ENCODE assay signal across 18 mouse cellular contexts in genomic region chr13:38574668-38575067, GRCm38 (mm10). TPM values are rescaled to one million over a fixed set of nuclear protein-coding genes. Genes with fewer than 3 reads are reported as not detected.
DNase-seq lines count a peak whose midpoint lies in the region; ATAC-seq and TF ChIP-seq lines count a peak whose summit lies in the region.
"Had no signal": no experiment of that assay in that cellular context is flagged by ENCODE, and none has a peak within 500 bp of the region (broad histone marks: within the 10 kb centered on the region; RNA-seq: fewer than 3 reads in every experiment).

No protein-coding gene starts in this region.

- no peaks in the 10 kb centered on the region for H3K9me3 ChIP-seq in MEL (replicated peaks; ENCODE audit: insufficient read depth, low read length)
- H3K9me3 ChIP-seq in hindbrain, embryonic 13.5 days: no peaks in the 10 kb centered on the region
- H3K9me3 ChIP-seq: embryonic facial prominence, embryonic 12.5 days had no signal

- H3K4me3 ChIP-seq in MEL (ENCODE audit: control insufficient read depth in 1 of 2, insufficient read depth in 1 of 2, low read depth in 2 of 2, low read length in 2 of 2): no peak overlapping the region
- H3K4me3 ChIP-seq in hindbrain, embryonic 13.5 days: no peak overlapping the region
- H3K4me3 ChIP-seq: embryonic facial prominence, embryonic 12.5 days; heart, adult 2 months; heart, embryonic 13.5 days had no signal

- peak in 1 of 2 experiments; percentile 63; a peak in 2 of 4 replicates for TF ChIP-seq EP300 in MEL (IDR thresholded peaks at IDR 0.05; ENCODE audit: low read depth in 1 of 2, low read length in 2 of 2)

- no peaks in the 10 kb centered on the region for H3K79me2 ChIP-seq in MEL (ENCODE audit: control insufficient read depth, insufficient read depth, low read length, poor library complexity)

- H3K27me3 ChIP-seq in MEL (ENCODE audit: control insufficient read depth in 1 of 2, insufficient read depth in 2 of 2, low read length in 2 of 2): no peaks in the 10 kb centered on the region; a peak in 1 of 4 replicates
- no peaks in the 10 kb centered on the region for H3K27me3 ChIP-seq in hindbrain, embryonic 13.5 days
- H3K27me3 ChIP-seq: CH12.LX; embryonic facial prominence, embryonic 12.5 days; heart, embryonic 13.5 days had no signal

- TF ChIP-seq CTCF in MEL (IDR thresholded peaks at IDR 0.05 in 2 of 3, conservative IDR thresholded peaks at IDR 0.05 in 1 of 3; ENCODE audit: control insufficient read depth in 1 of 3, insufficient read depth in 1 of 3, low read depth in 2 of 3, low read length in 3 of 3, poor library complexity in 1 of 3, severe bottlenecking in 1 of 3): no peak

- no peak overlapping the region for H3K9ac ChIP-seq in MEL (ENCODE audit: control insufficient read depth, low read depth, low read length, poor library complexity, severe bottlenecking)
- no peak overlapping the region for H3K9ac ChIP-seq in hindbrain, embryonic 13.5 days
- H3K9ac ChIP-seq: embryonic facial prominence, embryonic 12.5 days; heart, embryonic 13.5 days had no signal

- DNase-seq in MEL (ENCODE audit: low read depth, low spot score): peak; percentile 29
- peak; percentile 37 for DNase-seq in layer of hippocampus, adult 11-12 months (ENCODE audit: low spot score)
- peak; percentile 60 for DNase-seq in layer of hippocampus, adult 9-10 months (ENCODE audit: low spot score)
- peak; percentile 11 to 29 for DNase-seq in layer of hippocampus, postnatal 25 days (ENCODE audit: extremely low spot score in 1 of 2, low spot score in 1 of 2)
- DNase-seq in right cerebral cortex, adult 18-20 months: no peak
- no peak for DNase-seq in heart, adult 8-10 months (ENCODE audit: low spot score)
- DNase-seq: adrenal gland, postnatal 10 days; cerebellum, adult 11-12 months; cerebellum, adult 9-10 months; cerebellum, postnatal 25 days; gastrocnemius, postnatal 14 days; heart, adult 2 months; heart, postnatal 36 days had no signal

- peaks cover 0 to 4% of the 10 kb centered on the region in 2 experiments; a peak in 2 of 4 replicates for H3K4me1 ChIP-seq in MEL (ENCODE audit: control insufficient read depth in 1 of 2, insufficient read depth in 2 of 2, low read length in 2 of 2)
- H3K4me1 ChIP-seq in hindbrain, embryonic 13.5 days (replicated peaks): no peaks in the 10 kb centered on the region
- H3K4me1 ChIP-seq: embryonic facial prominence, embryonic 12.5 days had no signal

- no peak overlapping the region for H3K27ac ChIP-seq in MEL (ENCODE audit: control insufficient read depth, low read depth, low read length)
- H3K27ac ChIP-seq in hindbrain, embryonic 13.5 days: no peak overlapping the region
- H3K27ac ChIP-seq: embryonic facial prominence, embryonic 12.5 days; heart, adult 2 months; heart, embryonic 13.5 days had no signal

- 80% methylated on average over 3 of the region's 3 CpGs for WGBS in hindbrain, embryonic 13.5 days

- no peak for ATAC-seq in hindbrain, embryonic 13.5 days (ENCODE audit: low FRiP score)
- ATAC-seq: forebrain, embryonic 16.5 days had no signal

- TF ChIP-seq POLR2A in MEL (IDR thresholded peaks at IDR 0.05; ENCODE audit: control insufficient read depth in 1 of 2, insufficient read depth in 1 of 2, low read depth in 1 of 2, low read length in 2 of 2, poor library complexity in 1 of 2): no peak

- H3K4me2 ChIP-seq in hindbrain, embryonic 13.5 days: no peak overlapping the region
- H3K4me2 ChIP-seq: embryonic facial prominence, embryonic 12.5 days; heart, embryonic 13.5 days had no signal

- no peak for TF ChIP-seq RAD21 in MEL (IDR thresholded peaks at IDR 0.05; ENCODE audit: low read depth, low read length)

- H3K36me3 ChIP-seq in MEL (ENCODE audit: control insufficient read depth in 1 of 2, insufficient read depth in 2 of 2, low read length in 2 of 2): peaks cover 0 to 4% of the 10 kb centered on the region in 2 experiments; a peak in 1 of 4 replicates
- no peaks in the 10 kb centered on the region for H3K36me3 ChIP-seq in hindbrain, embryonic 13.5 days
- H3K36me3 ChIP-seq: embryonic facial prominence, embryonic 12.5 days; heart, embryonic 13.5 days had no signal

TF ChIP-seq in MEL, 35 proteins besides CTCF, POLR2A, EP300 and RAD21:
- no peak; the same call in 1 of the 2 replicates for TF ChIP-seq TCF12 (IDR thresholded peaks at IDR 0.05; ENCODE audit: low read depth, low read length)
- TF ChIP-seq UBTF (IDR thresholded peaks at IDR 0.05; ENCODE audit: borderline replicate concordance, insufficient read depth, low read depth, low read length): no peak
- no peak for TF ChIP-seq ELF1 (IDR thresholded peaks at IDR 0.05; ENCODE audit: low read depth, low read length)
- no peak for TF ChIP-seq MAX (IDR thresholded peaks at IDR 0.05; ENCODE audit: low read length)
- no peak for TF ChIP-seq CHD2 (IDR thresholded peaks at IDR 0.05; ENCODE audit: low read length)
- TF ChIP-seq NRF1 (IDR thresholded peaks at IDR 0.05; ENCODE audit: insufficient read depth, low read depth, low read length, poor library complexity, severe bottlenecking): no peak
- TF ChIP-seq E2F4 (IDR thresholded peaks at IDR 0.05; ENCODE audit: borderline replicate concordance, low read depth, low read length): no peak
- TF ChIP-seq GABPA (IDR thresholded peaks at IDR 0.05; ENCODE audit: low read depth, low read length): no peak
- no peak for TF ChIP-seq MAZ (IDR thresholded peaks at IDR 0.05; ENCODE audit: low read depth, low read length)
- no peak for TF ChIP-seq MEF2A (IDR thresholded peaks at IDR 0.05; ENCODE audit: extremely low read depth, insufficient replicate concordance, low read depth, low read length, poor library complexity, severe bottlenecking)
- TF ChIP-seq GATA1 (IDR thresholded peaks at IDR 0.05; ENCODE audit: low read depth, low read length): peak; percentile 35; the same call in 1 of the 2 replicates
- TF ChIP-seq ZC3H11A (IDR thresholded peaks at IDR 0.05; ENCODE audit: low read depth, low read length): no peak
- TF ChIP-seq ZKSCAN1 (IDR thresholded peaks at IDR 0.05; ENCODE audit: low read depth, low read length): no peak
- no peak for TF ChIP-seq MXI1 (IDR thresholded peaks at IDR 0.05; ENCODE audit: low read depth, low read length)
- no peak for TF ChIP-seq MYC (IDR thresholded peaks at IDR 0.05; ENCODE audit: low read depth, low read length)
- no peak for TF ChIP-seq ZNF384 (IDR thresholded peaks at IDR 0.05; ENCODE audit: low read depth, low read length)
- no peak for TF ChIP-seq RCOR1 (IDR thresholded peaks at IDR 0.05; ENCODE audit: low read depth, low read length)
- TF ChIP-seq KAT2A (conservative IDR thresholded peaks at IDR 0.05; ENCODE audit: low read depth, low read length): no peak
- no peak for TF ChIP-seq NELFE (IDR thresholded peaks at IDR 0.05; ENCODE audit: low read depth, low read length)
- TF ChIP-seq JUND (IDR thresholded peaks at IDR 0.05; ENCODE audit: low read depth, low read length): no peak
- peak; percentile 58; the same call in 1 of the 2 replicates for TF ChIP-seq ETS1 (IDR thresholded peaks at IDR 0.05; ENCODE audit: low read depth, low read length)
- TF ChIP-seq MYB (IDR thresholded peaks at IDR 0.05; ENCODE audit: low read depth, low read length): no peak
- TF ChIP-seq SIN3A (IDR thresholded peaks at IDR 0.05; ENCODE audit: low read length): no peak
- TF ChIP-seq USF1 (IDR thresholded peaks at IDR 0.05; ENCODE audit: low read depth, low read length): no peak
- TF ChIP-seq TAL1 (IDR thresholded peaks at IDR 0.05; ENCODE audit: low read length): 0 out of 2 replicates have a peak, but pooled peaks have one; percentile 5
- no peak for TF ChIP-seq POLR2AphosphoS2 (IDR thresholded peaks at IDR 0.05; ENCODE audit: low read length)
- no peak for TF ChIP-seq HCFC1 (IDR thresholded peaks at IDR 0.05; ENCODE audit: low read depth, low read length)

RNA-seq across cellular contexts. Expression of gene Txndc5, which starts 46.0 kb away (rescaled TPM):
- 68.8 and 87.3 TPM in 2 replicates for total RNA-seq in MEL (2012; rRNA removed)
- 100 to 1,000 TPM in 1 of 2 experiments, not detected in 1; 114 TPM for polyA plus RNA-seq in MEL (2012; ENCODE audit: insufficient read depth in 1 of 2, insufficient read length in 2 of 2, low read depth in 1 of 2, low replicate concordance in 2 of 2, missing spikeins in 1 of 2)
- total RNA-seq in layer of hippocampus, postnatal 25 days (2021): 10 to 100 TPM; 40.7 to 46.9 TPM
- total RNA-seq in heart, adult 8-10 months (2022): 10 to 100 TPM; 31.4 to 37.3 (median 34.8) TPM
- 81.0 and 85.4 TPM in 2 replicates for polyA plus RNA-seq in hindbrain, embryonic 13.5 days (2015; fragmentation: Nextera tagmentation; extraction: Ambion mirVana)

Comparison
In these comparisons a context has a peak if more than half of its experiments do, and no peak if none do; other contexts are left out.
1. DNase-seq: peak in MEL (single experiment), layer of hippocampus, adult 11-12 months (single experiment), layer of hippocampus, adult 9-10 months (single experiment) and layer of hippocampus, postnatal 25 days (2 of 2); none in right cerebral cortex, adult 18-20 months (single experiment) and heart, adult 8-10 months (single experiment).